Mouse (Mus musculus): ENCODE data around the gene Bcl2. TPM values are rescaled to one million over a fixed set of nuclear protein-coding genes. Genes with fewer than 3 reads are reported as not detected.
A peak's percentile ranks its signal among the peaks of the same experiment; 100 is the strongest.
"Not testable (repeated sequence)": the region's sequence is repeated elsewhere in the genome, so short reads cannot be mapped to it uniquely, and the experiment has no call there.

Gene Bcl2
- 10 to 100 TPM; 10.9 to 11.4 TPM for total RNA-seq (2021)
- long read RNA-seq, experiment 1, full-length matches to known transcripts, result 15 of 16 reads
- long read RNA-seq, experiment 1, partial matches to known transcripts, result 0 of 16 reads
- long read RNA-seq, experiment 1, other reads (novel, unspliced or antisense), result 1 of 16 reads
- long read RNA-seq, experiment 2, full-length matches to known transcripts, result 16 of 20 reads
- long read RNA-seq, experiment 2, partial matches to known transcripts, result 0 of 20 reads
- long read RNA-seq, experiment 2, other reads (novel, unspliced or antisense), result 4 of 20 reads

- DNase-seq (ENCODE audit: low spot score in 2 of 2), result peak; percentile 51 to 72
These were observed at the start of gene Bcl2 for GRCm38 (mm10) chr1:106713621-106714529. Gene Bcl2, minus strand, starts transcription at chr1:106714274.

- no peak for DNase-seq (ENCODE audit: low spot score in 2 of 2)
These were observed 46.7 kb upstream of the Bcl2 start for GRCm38 (mm10) chr1:106760750-106761149.

GRCm38 (mm10) chr1:106759572-106760435 is 45.7 kb upstream of the Bcl2 start, which contains the start of gene Kdsr:
Gene Kdsr, minus strand, starts transcription at chr1:106759727.
- DNase-seq (ENCODE audit: low spot score in 2 of 2), result peak; percentile 95 to 97

GRCm38 (mm10) chr1:106758734-106759571 is 44.9 kb upstream of the Bcl2 start:
- DNase-seq (ENCODE audit: low spot score in 2 of 2), result peak in 1 of 2 experiments; percentile 23

GRCm38 (mm10) chr1:106756633-106757032 is 42.6 kb upstream of the Bcl2 start:
- DNase-seq (ENCODE audit: low spot score in 2 of 2), result no peak

GRCm38 (mm10) chr1:106752013-106752412 is 37.9 kb upstream of the Bcl2 start:
- no peak for DNase-seq (ENCODE audit: low spot score in 2 of 2)

- no peak for DNase-seq (ENCODE audit: low spot score in 2 of 2)
These were observed 36.6 kb upstream of the Bcl2 start for GRCm38 (mm10) chr1:106750656-106751055.

- DNase-seq (ENCODE audit: low spot score in 2 of 2), result no peak
These were observed 34.7 kb upstream of the Bcl2 start for GRCm38 (mm10) chr1:106748555-106749315.

- no peak for DNase-seq (ENCODE audit: low spot score in 2 of 2)
These were observed 28.9 kb upstream of the Bcl2 start for GRCm38 (mm10) chr1:106742980-106743379.

GRCm38 (mm10) chr1:106740735-106741134 is 26.7 kb upstream of the Bcl2 start:
- no peak for DNase-seq (ENCODE audit: low spot score in 2 of 2)

- no peak for DNase-seq (ENCODE audit: low spot score in 2 of 2)
These were observed 25.7 kb upstream of the Bcl2 start for GRCm38 (mm10) chr1:106739810-106740209.

- no peak for DNase-seq (ENCODE audit: low spot score in 2 of 2)
These were observed 24.0 kb upstream of the Bcl2 start for GRCm38 (mm10) chr1:106738092-106738491.

- DNase-seq (ENCODE audit: low spot score in 2 of 2), result no peak
These were observed 22.1 kb upstream of the Bcl2 start for GRCm38 (mm10) chr1:106736211-106736610.

GRCm38 (mm10) chr1:106735586-106735985 is 21.5 kb upstream of the Bcl2 start:
- DNase-seq (ENCODE audit: low spot score in 2 of 2), result peak in 1 of 2 experiments; percentile 16

GRCm38 (mm10) chr1:106722061-106722460 is 8.0 kb upstream of the Bcl2 start:
- no peak for DNase-seq (ENCODE audit: low spot score in 2 of 2)

GRCm38 (mm10) chr1:106717736-106718135 is 3.7 kb upstream of the Bcl2 start:
- DNase-seq (ENCODE audit: low spot score in 2 of 2), result not testable (repeated sequence)

GRCm38 (mm10) chr1:106717071-106717601 is 3.1 kb upstream of the Bcl2 start:
- DNase-seq (ENCODE audit: low spot score in 2 of 2), result peak; percentile 64 to 79

GRCm38 (mm10) chr1:106716141-106716540 is 2.1 kb upstream of the Bcl2 start:
- no peak for DNase-seq (ENCODE audit: low spot score in 2 of 2)
